Mouse (Mus musculus): ENCODE measurements around the gene Trmt11. TPM values are rescaled to one million over a fixed set of nuclear protein-coding genes. Genes with fewer than 3 reads are reported as not detected.
"Not testable (repeated sequence)": the region's sequence is repeated elsewhere in the genome, so short reads cannot be mapped to it uniquely, and the experiment has no call there.

Gene Trmt11
- polyA plus RNA-seq, 1 experiment from 2014 or later, result 23.7 TPM

DNA sequence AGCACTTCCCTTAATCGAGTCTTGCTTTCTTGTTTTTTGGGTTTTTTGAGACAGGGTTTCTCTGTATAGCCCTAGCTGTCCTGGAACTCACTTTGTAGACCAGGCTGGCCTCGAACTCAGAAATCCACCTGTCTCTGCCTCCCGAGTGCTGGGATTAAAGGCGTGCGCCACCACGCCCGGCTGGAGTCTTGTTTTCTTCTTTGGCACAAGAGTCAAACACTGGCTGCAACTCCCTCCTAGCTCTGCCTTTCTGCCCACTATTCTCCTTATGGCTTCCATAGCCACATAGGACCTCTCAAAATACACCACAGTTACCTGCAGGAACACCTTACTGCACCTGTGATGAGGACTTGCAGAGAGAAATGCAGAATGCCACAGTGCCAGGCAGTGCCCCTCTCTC lies 64.6 kb downstream of the Trmt11 start:
- H3K4me2 ChIP-seq (ENCODE audit: low read depth, low read length); H3K27ac ChIP-seq (ENCODE audit: low read depth, low read length); H3K9ac ChIP-seq (replicated peaks; ENCODE audit: low read depth, low read length); ATAC-seq (ENCODE audit: low read depth); H3K4me1 ChIP-seq (ENCODE audit: control insufficient read depth, insufficient read depth, low read length); H3K4me3 ChIP-seq (ENCODE audit: low read depth, low read length); H3K36me3 ChIP-seq (ENCODE audit: control insufficient read depth, insufficient read depth, low read length); H3K27me3 ChIP-seq (ENCODE audit: control insufficient read depth, insufficient read depth, low read length); H3K9me3 ChIP-seq (ENCODE audit: control insufficient read depth, low read length): not testable (repeated sequence)
- 98% methylated on average over 7 of the region's 7 CpGs for WGBS

DNA sequence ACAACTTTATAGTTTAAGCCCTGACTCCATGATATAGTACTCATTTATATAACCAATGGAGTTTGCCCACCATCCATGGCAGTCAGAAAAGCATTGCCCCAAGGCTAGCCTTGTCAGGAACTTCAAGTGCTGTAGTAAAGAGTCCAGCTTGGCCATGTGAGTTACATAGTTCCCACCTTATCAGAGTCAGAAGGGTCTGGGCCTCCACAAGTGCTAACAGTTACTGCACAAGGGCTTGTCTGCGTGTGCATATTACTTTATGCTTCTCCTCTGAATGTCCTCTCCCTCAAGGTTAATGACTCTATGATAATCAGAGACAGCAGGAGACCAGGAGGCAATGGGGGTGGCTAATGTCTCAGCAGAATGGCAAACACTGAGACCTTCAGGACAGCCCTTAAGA lies 73.4 kb downstream of the Trmt11 start:
- Histone ChIP-seq H3K4me2 (ENCODE audit: low read depth, low read length) (no peak overlapping the region), H3K4me1 (ENCODE audit: control insufficient read depth, insufficient read depth, low read length) (no peaks in the 10 kb centered on the region), H3K9ac (replicated peaks; ENCODE audit: low read depth, low read length) (no peak overlapping the region), H3K9me3 (ENCODE audit: control insufficient read depth, low read length) (no peaks in the 10 kb centered on the region), H3K27me3 (ENCODE audit: control insufficient read depth, insufficient read depth, low read length) (no peaks in the 10 kb centered on the region), H3K4me3 (ENCODE audit: low read depth, low read length) (no peak overlapping the region), H3K36me3 (ENCODE audit: control insufficient read depth, insufficient read depth, low read length) (no peaks in the 10 kb centered on the region), H3K27ac (ENCODE audit: low read depth, low read length) (no peak overlapping the region)
- 80% methylated on average over 1 of the region's 1 CpGs for WGBS
- no peak for ATAC-seq (ENCODE audit: low read depth)

DNA sequence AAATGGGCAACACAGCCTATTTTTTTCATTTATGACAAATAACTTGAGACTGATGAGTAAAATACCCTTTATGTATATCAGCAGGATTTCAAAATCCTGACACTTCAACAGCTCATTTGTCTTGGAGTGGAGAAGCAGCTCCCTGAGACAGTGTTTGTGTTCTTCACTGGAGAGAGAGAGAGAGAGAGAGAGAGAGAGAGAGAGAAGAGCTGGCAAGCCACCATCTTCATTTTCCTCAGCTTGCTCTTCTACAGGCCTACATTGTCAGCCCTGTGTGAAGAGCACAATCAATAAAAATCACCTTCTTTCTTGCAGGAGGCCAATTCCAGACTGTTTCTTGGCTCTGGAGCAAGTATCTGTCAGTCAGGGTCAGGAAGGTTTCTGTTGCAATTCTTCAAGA lies 78.8 kb downstream of the Trmt11 start:
- Histone ChIP-seq H3K4me1 (ENCODE audit: control insufficient read depth, insufficient read depth, low read length) (no peaks in the 10 kb centered on the region), H3K4me2 (ENCODE audit: low read depth, low read length) (no peak overlapping the region), H3K9ac (replicated peaks; ENCODE audit: low read depth, low read length) (no peak overlapping the region), H3K36me3 (ENCODE audit: control insufficient read depth, insufficient read depth, low read length) (no peaks in the 10 kb centered on the region), H3K9me3 (ENCODE audit: control insufficient read depth, low read length) (no peaks in the 10 kb centered on the region), H3K27me3 (ENCODE audit: control insufficient read depth, insufficient read depth, low read length) (no peaks in the 10 kb centered on the region), H3K27ac (ENCODE audit: low read depth, low read length) (no peak overlapping the region), H3K4me3 (ENCODE audit: low read depth, low read length) (no peak overlapping the region)
- no peak for ATAC-seq (ENCODE audit: low read depth)

DNA sequence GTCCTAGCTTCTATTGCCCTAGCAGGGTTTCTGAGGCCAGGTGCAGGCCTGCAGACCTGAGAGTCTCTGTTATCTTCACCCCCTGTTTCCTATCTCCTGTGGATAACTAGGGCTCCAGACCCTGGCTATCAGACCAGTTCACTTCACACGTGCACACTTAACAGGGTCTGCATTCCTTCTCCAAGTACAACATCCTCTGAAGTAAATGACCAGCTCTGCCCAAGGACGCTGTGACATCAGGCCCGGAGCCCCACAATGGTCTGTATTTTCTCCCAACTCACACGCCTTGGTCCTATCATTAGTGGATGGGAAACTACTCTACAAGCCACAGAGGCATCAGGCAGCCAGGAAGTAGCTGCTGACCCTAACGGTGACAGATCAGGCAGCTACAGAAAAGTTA lies 81.4 kb downstream of the Trmt11 start:
- Histone ChIP-seq H3K36me3 (ENCODE audit: control insufficient read depth, insufficient read depth, low read length) (no peaks in the 10 kb centered on the region), H3K4me1 (ENCODE audit: control insufficient read depth, insufficient read depth, low read length) (no peaks in the 10 kb centered on the region), H3K27ac (ENCODE audit: low read depth, low read length) (no peak overlapping the region), H3K4me3 (ENCODE audit: low read depth, low read length) (no peak overlapping the region), H3K9me3 (ENCODE audit: control insufficient read depth, low read length) (no peaks in the 10 kb centered on the region), H3K9ac (replicated peaks; ENCODE audit: low read depth, low read length) (no peak overlapping the region), H3K4me2 (ENCODE audit: low read depth, low read length) (no peak overlapping the region), H3K27me3 (ENCODE audit: control insufficient read depth, insufficient read depth, low read length) (no peaks in the 10 kb centered on the region)
- ATAC-seq (ENCODE audit: low read depth), result no peak
- 92% methylated on average over 5 of the region's 5 CpGs for WGBS

DNA sequence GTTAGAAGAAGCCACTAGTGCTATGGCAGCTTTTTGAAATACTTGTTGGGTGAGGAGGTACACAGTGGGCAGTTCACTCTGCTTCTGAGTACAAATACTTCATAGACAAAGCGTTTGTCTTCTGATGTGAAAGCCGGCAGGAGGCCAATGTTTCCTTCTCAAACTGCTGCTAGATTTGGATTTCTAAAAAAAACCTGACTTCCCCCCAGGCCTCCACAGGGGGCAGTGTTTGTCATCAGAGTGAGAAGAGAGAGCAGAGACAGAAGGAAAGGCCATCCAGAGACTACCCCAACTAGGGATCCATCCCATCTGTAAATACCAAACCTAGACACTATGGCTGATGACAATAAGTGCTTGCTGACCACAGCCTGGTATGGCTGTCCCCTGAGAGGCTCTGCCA lies 83.3 kb downstream of the Trmt11 start:
- Histone ChIP-seq H3K36me3 (ENCODE audit: control insufficient read depth, insufficient read depth, low read length) (no peaks in the 10 kb centered on the region), H3K9ac (replicated peaks; ENCODE audit: low read depth, low read length) (no peak overlapping the region), H3K4me1 (ENCODE audit: control insufficient read depth, insufficient read depth, low read length) (no peaks in the 10 kb centered on the region), H3K4me2 (ENCODE audit: low read depth, low read length) (no peak overlapping the region), H3K27ac (ENCODE audit: low read depth, low read length) (no peak overlapping the region), H3K4me3 (ENCODE audit: low read depth, low read length) (no peak overlapping the region), H3K27me3 (ENCODE audit: control insufficient read depth, insufficient read depth, low read length) (no peaks in the 10 kb centered on the region), H3K9me3 (ENCODE audit: control insufficient read depth, low read length) (no peaks in the 10 kb centered on the region)
- WGBS, result 81% methylated on average over 2 of the region's 2 CpGs
- no peak for ATAC-seq (ENCODE audit: low read depth)

DNA sequence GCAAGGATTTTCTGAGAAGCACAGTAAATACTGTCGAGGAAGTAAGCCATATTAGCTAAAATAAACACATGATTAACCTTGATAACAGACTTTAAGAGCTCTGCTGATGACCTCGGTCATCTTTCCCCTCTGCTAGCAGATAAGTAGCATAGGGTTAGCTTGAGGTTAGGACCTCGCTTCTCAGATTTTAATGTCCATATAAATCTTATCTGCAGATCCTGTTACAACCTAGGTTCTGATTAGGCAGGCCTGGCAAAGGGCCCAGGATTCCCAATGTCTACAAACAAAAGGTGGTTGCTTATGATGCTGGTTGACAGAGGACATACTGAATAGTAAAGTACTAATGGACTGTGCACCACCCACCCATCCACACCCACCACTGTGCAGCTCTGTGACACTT lies 83.8 kb downstream of the Trmt11 start:
- H3K9ac ChIP-seq (replicated peaks; ENCODE audit: low read depth, low read length), result no peak overlapping the region

DNA sequence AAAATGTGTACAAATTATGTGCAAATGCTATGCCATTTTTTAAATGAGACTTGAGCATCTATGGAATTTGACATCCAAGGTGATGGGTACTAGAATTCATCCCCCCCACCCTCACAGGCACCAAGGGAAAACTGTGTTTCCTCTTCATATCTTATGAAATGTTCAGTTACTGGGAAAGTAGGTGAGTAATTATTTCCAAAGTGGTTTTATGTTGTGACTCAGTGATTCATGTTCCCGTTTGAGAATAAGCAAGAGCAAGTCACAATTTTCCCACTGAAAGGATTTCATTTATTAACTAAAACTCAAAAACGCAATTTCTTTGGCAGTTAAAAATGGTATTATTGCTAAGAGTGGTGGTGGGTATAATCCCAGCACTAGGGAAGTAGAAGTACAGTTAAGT lies 95.8 kb downstream of the Trmt11 start:
- Histone ChIP-seq H3K4me2 (ENCODE audit: low read depth, low read length) (no peak overlapping the region), H3K9ac (replicated peaks; ENCODE audit: low read depth, low read length) (no peak overlapping the region), H3K27me3 (ENCODE audit: control insufficient read depth, insufficient read depth, low read length) (no peaks in the 10 kb centered on the region), H3K27ac (ENCODE audit: low read depth, low read length) (no peak overlapping the region), H3K4me1 (ENCODE audit: control insufficient read depth, insufficient read depth, low read length) (no peaks in the 10 kb centered on the region), H3K9me3 (ENCODE audit: control insufficient read depth, low read length) (no peaks in the 10 kb centered on the region), H3K36me3 (ENCODE audit: control insufficient read depth, insufficient read depth, low read length) (no peaks in the 10 kb centered on the region), H3K4me3 (ENCODE audit: low read depth, low read length) (no peak overlapping the region)
- no peak for ATAC-seq (ENCODE audit: low read depth)
- WGBS, result 83% methylated on average over 2 of the region's 2 CpGs

More for the DNA sequence above, 83.8 kb downstream of the Trmt11 start:
- Histone ChIP-seq H3K36me3 (ENCODE audit: control insufficient read depth, insufficient read depth, low read length) (no peaks in the 10 kb centered on the region), H3K4me1 (ENCODE audit: control insufficient read depth, insufficient read depth, low read length) (no peaks in the 10 kb centered on the region), H3K27ac (ENCODE audit: low read depth, low read length) (no peak overlapping the region), H3K27me3 (ENCODE audit: control insufficient read depth, insufficient read depth, low read length) (no peaks in the 10 kb centered on the region), H3K9me3 (ENCODE audit: control insufficient read depth, low read length) (no peaks in the 10 kb centered on the region), H3K4me2 (ENCODE audit: low read depth, low read length) (no peak overlapping the region), H3K4me3 (ENCODE audit: low read depth, low read length) (no peak overlapping the region)
- WGBS, result 84% methylated on average over 3 of the region's 3 CpGs
- ATAC-seq (ENCODE audit: low read depth), result no peak

DNA sequence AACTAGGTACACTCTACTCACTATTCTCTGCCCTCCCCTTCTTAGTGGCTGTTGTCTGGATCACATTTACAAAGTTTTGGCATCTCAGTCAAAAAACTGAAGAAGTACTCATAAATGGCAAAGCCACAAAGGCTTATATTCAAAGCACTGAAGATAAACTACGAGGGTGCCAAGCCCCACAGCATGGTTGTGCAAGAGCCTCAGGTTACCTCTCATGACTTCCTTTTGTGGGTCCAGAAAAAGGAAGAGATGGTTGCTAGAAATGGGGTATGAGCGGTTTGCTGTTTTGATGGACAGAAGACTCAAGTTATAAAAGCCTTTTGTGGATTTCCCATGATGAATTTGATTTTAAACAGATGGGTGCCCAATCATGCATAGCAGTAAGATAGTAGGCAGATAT lies 97.4 kb downstream of the Trmt11 start:
- WGBS, result 91% methylated on average over 2 of the region's 2 CpGs
- H3K4me3 ChIP-seq (ENCODE audit: low read depth, low read length), result no peak overlapping the region

DNA sequence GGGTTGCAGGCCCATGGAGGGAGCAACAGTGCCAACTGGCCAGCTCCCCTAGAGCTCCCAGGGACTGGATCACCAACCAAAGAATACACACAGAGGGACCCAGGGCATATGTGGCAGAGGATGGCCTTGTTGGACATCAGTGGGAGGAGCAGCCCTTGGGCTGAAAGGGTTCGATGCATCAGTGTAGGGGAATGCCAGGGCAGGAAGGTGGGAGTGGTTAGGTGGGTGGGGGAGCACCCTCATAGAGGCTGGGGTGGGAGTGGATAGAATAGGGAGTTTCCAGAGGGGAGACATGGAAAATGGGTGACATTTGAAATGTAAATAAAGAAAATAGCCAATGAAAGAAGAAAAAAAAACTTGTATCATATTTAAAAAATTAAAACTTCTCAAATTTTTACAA lies 97.8 kb downstream of the Trmt11 start:
- Histone ChIP-seq H3K27ac (ENCODE audit: low read depth, low read length) (no peak overlapping the region), H3K9me3 (ENCODE audit: control insufficient read depth, low read length) (no peaks in the 10 kb centered on the region), H3K36me3 (ENCODE audit: control insufficient read depth, insufficient read depth, low read length) (no peaks in the 10 kb centered on the region), H3K4me2 (ENCODE audit: low read depth, low read length) (no peak overlapping the region), H3K27me3 (ENCODE audit: control insufficient read depth, insufficient read depth, low read length) (no peaks in the 10 kb centered on the region), H3K4me1 (ENCODE audit: control insufficient read depth, insufficient read depth, low read length) (no peaks in the 10 kb centered on the region), H3K9ac (replicated peaks; ENCODE audit: low read depth, low read length) (no peak overlapping the region), H3K4me3 (ENCODE audit: low read depth, low read length) (no peak overlapping the region)
- 88% methylated on average over 1 of the region's 1 CpGs for WGBS
- no peak for ATAC-seq (ENCODE audit: low read depth)

More for the DNA sequence above, 97.4 kb downstream of the Trmt11 start:
- Histone ChIP-seq H3K36me3 (ENCODE audit: control insufficient read depth, insufficient read depth, low read length) (no peaks in the 10 kb centered on the region), H3K4me1 (ENCODE audit: control insufficient read depth, insufficient read depth, low read length) (no peaks in the 10 kb centered on the region), H3K9ac (replicated peaks; ENCODE audit: low read depth, low read length) (no peak overlapping the region), H3K4me2 (ENCODE audit: low read depth, low read length) (no peak overlapping the region), H3K27me3 (ENCODE audit: control insufficient read depth, insufficient read depth, low read length) (no peaks in the 10 kb centered on the region), H3K27ac (ENCODE audit: low read depth, low read length) (no peak overlapping the region), H3K9me3 (ENCODE audit: control insufficient read depth, low read length) (no peaks in the 10 kb centered on the region)
- no peak for ATAC-seq (ENCODE audit: low read depth)

DNA sequence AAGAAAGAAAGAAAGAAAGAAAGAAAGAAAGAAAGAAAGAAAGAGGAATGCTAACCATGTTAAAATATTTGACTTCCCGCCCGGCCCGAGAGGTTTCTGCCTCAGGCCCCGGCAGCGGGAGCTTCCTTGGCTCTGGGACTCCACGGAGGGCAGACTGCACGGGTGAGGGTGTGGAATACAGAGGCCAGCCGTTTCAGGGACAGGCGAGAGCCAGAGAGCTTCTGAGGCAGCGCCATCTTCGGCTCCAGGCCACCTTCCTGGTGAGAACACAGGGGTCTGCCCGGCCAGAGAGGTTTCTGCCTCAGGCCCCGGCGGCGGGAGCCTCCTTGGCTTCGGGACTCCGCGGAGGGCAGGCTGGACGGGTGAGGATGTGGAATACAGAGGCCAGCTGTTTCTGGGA lies 102.3 kb downstream of the Trmt11 start:
- ATAC-seq (ENCODE audit: low read depth); H3K4me2 ChIP-seq (ENCODE audit: low read depth, low read length); H3K9ac ChIP-seq (replicated peaks; ENCODE audit: low read depth, low read length); H3K27me3 ChIP-seq (ENCODE audit: control insufficient read depth, insufficient read depth, low read length); H3K9me3 ChIP-seq (ENCODE audit: control insufficient read depth, low read length); H3K27ac ChIP-seq (ENCODE audit: low read depth, low read length); H3K36me3 ChIP-seq (ENCODE audit: control insufficient read depth, insufficient read depth, low read length); H3K4me1 ChIP-seq (ENCODE audit: control insufficient read depth, insufficient read depth, low read length); H3K4me3 ChIP-seq (ENCODE audit: low read depth, low read length): not testable (repeated sequence)
- WGBS, result 80% methylated on average over 19 of the region's 19 CpGs

Data from neural tube, embryonic 14.5 days (tissue).